Mouse (Mus musculus): Measurements from ENCODE around the gene Ptk7. TPM values are rescaled to one million over a fixed set of nuclear protein-coding genes. Genes with fewer than 3 reads are reported as not detected.

Gene Ptk7
- polyA plus RNA-seq, 1 experiment from 2014 or later = 54.0 TPM

- Histone ChIP-seq H3K27ac (ENCODE audit: low read depth) (no peak overlapping the region), H3K9ac (ENCODE audit: low read length) (no peak overlapping the region), H3K9me3 (ENCODE audit: control insufficient read depth, low read length) (no peaks in the 10 kb centered on the region), H3K27me3 (replicated peaks; ENCODE audit: control insufficient read depth, insufficient read depth, low read length) (peaks cover 7% of the 10 kb centered on the region; the same call in 1 of the 2 replicates), H3K4me3 (ENCODE audit: low read depth, low read length) (no peak overlapping the region), H3K4me2 (ENCODE audit: low read length) (no peak overlapping the region), H3K36me3 (ENCODE audit: control insufficient read depth, insufficient read depth, low read length) (no peaks in the 10 kb centered on the region), H3K4me1 (replicated peaks; ENCODE audit: control insufficient read depth, insufficient read depth, low read length) (no peaks in the 10 kb centered on the region)
- ATAC-seq (replicated peaks; ENCODE audit: low FRiP score, low TSS enrichment, low read depth) (no peak), DNase-seq (ENCODE audit: low spot score) (no peak)
- 36% methylated on average over 24 of the region's 24 CpGs for WGBS
Observed at GRCm38 (mm10) chr17:46521963-46522668, 107.2 kb downstream of the Ptk7 start.

GRCm38 (mm10) chr17:46521174-46521573 is 108.1 kb downstream of the Ptk7 start:
- Histone ChIP-seq H3K27ac (ENCODE audit: low read depth) (no peak overlapping the region), H3K4me1 (replicated peaks; ENCODE audit: control insufficient read depth, insufficient read depth, low read length) (no peaks in the 10 kb centered on the region), H3K4me3 (ENCODE audit: low read depth, low read length) (no peak overlapping the region), H3K27me3 (replicated peaks; ENCODE audit: control insufficient read depth, insufficient read depth, low read length) (peaks cover 7% of the 10 kb centered on the region; the same call in 1 of the 2 replicates), H3K36me3 (ENCODE audit: control insufficient read depth, insufficient read depth, low read length) (no peaks in the 10 kb centered on the region), H3K9ac (ENCODE audit: low read length) (peak overlapping the region; percentile 34), H3K4me2 (ENCODE audit: low read length) (peak overlapping the region; percentile 45), H3K9me3 (ENCODE audit: control insufficient read depth, low read length) (no peaks in the 10 kb centered on the region)
- ATAC-seq (replicated peaks; ENCODE audit: low FRiP score, low TSS enrichment, low read depth) (no peak), DNase-seq (ENCODE audit: low spot score) (no peak)
- WGBS = 68% methylated on average over 9 of the region's 9 CpGs

GRCm38 (mm10) chr17:46520385-46520979 is 108.8 kb downstream of the Ptk7 start:
- peaks cover 7% of the 10 kb centered on the region; the same call in 1 of the 2 replicates for H3K27me3 ChIP-seq (replicated peaks; ENCODE audit: control insufficient read depth, insufficient read depth, low read length)
- H3K4me1 ChIP-seq (replicated peaks; ENCODE audit: control insufficient read depth, insufficient read depth, low read length) = no peaks in the 10 kb centered on the region
- WGBS = 35% methylated on average over 25 of the region's 25 CpGs
- peak overlapping the region; percentile 34 for H3K9ac ChIP-seq (ENCODE audit: low read length)
- H3K4me2 ChIP-seq (ENCODE audit: low read length) = peak overlapping the region; percentile 45
- H3K4me3 ChIP-seq (ENCODE audit: low read depth, low read length) = peak overlapping the region; percentile 25
- no peak overlapping the region for H3K27ac ChIP-seq (ENCODE audit: low read depth)
- ATAC-seq (replicated peaks; ENCODE audit: low FRiP score, low TSS enrichment, low read depth) (0 out of 2 replicates have a peak, but pooled peaks have one; percentile 42), DNase-seq (ENCODE audit: low spot score) (no peak)
- H3K36me3 ChIP-seq (ENCODE audit: control insufficient read depth, insufficient read depth, low read length) = no peaks in the 10 kb centered on the region
- no peaks in the 10 kb centered on the region for H3K9me3 ChIP-seq (ENCODE audit: control insufficient read depth, low read length)

GRCm38 (mm10) chr17:46519971-46520370 is 109.3 kb downstream of the Ptk7 start:
- no peak overlapping the region for H3K27ac ChIP-seq (ENCODE audit: low read depth)

More at GRCm38 (mm10) chr17:46519971-46520370, 109.3 kb downstream of the Ptk7 start:
- no peaks in the 10 kb centered on the region for H3K4me1 ChIP-seq (replicated peaks; ENCODE audit: control insufficient read depth, insufficient read depth, low read length)
- H3K9ac ChIP-seq (ENCODE audit: low read length) = no peak overlapping the region
- peaks cover 7% of the 10 kb centered on the region; the same call in 1 of the 2 replicates for H3K27me3 ChIP-seq (replicated peaks; ENCODE audit: control insufficient read depth, insufficient read depth, low read length)
- H3K9me3 ChIP-seq (ENCODE audit: control insufficient read depth, low read length) = no peaks in the 10 kb centered on the region
- H3K4me3 ChIP-seq (ENCODE audit: low read depth, low read length) = peak overlapping the region; percentile 25
- no peaks in the 10 kb centered on the region for H3K36me3 ChIP-seq (ENCODE audit: control insufficient read depth, insufficient read depth, low read length)
- H3K4me2 ChIP-seq (ENCODE audit: low read length) = peak overlapping the region; percentile 45
- WGBS = 59% methylated on average over 10 of the region's 10 CpGs
- ATAC-seq (replicated peaks; ENCODE audit: low FRiP score, low TSS enrichment, low read depth) (0 out of 2 replicates have a peak, but pooled peaks have one; percentile 24), DNase-seq (ENCODE audit: low spot score) (no peak)

Small RNAs within 50 kb of the gene (microRNA-seq; reads per million reads assigned to microRNA genes)
- 0.34 reads per million for gene Mir6976

Other genes with a start within 250 kb of the Ptk7 start
- gene Zfp318, start 245.8 kb downstream of the Ptk7 start, polyA plus RNA-seq (2014; fragmentation: Nextera tagmentation; extraction: Ambion mirVana) = 8.5 and 14.6 TPM in 2 replicates
- 0.57 and 0.67 TPM in 2 replicates for gene Crip3, start 200.6 kb downstream of the Ptk7 start, polyA plus RNA-seq (2014; fragmentation: Nextera tagmentation; extraction: Ambion mirVana)
- gene Slc22a7, start 191.0 kb downstream of the Ptk7 start, polyA plus RNA-seq (2014; fragmentation: Nextera tagmentation; extraction: Ambion mirVana) = not detected in 2 replicates
- gene Ttbk1, start 141.8 kb downstream of the Ptk7 start, polyA plus RNA-seq (2014; fragmentation: Nextera tagmentation; extraction: Ambion mirVana) = 0.32 and 0.39 TPM in 2 replicates
- 58.4 and 64.4 TPM in 2 replicates for gene Dnph1, start 132.8 kb downstream of the Ptk7 start, polyA plus RNA-seq (2014; fragmentation: Nextera tagmentation; extraction: Ambion mirVana)
- 3.8 and 3.9 TPM in 2 replicates for gene Cul9, start 83.1 kb downstream of the Ptk7 start, polyA plus RNA-seq (2014; fragmentation: Nextera tagmentation; extraction: Ambion mirVana)
- 11.9 and 12.4 TPM in 2 replicates for gene Srf, start 73.3 kb downstream of the Ptk7 start, polyA plus RNA-seq (2014; fragmentation: Nextera tagmentation; extraction: Ambion mirVana)
- gene Klc4, start 16.5 kb upstream of the Ptk7 start, polyA plus RNA-seq (2014; fragmentation: Nextera tagmentation; extraction: Ambion mirVana) = 42.1 and 45.7 TPM in 2 replicates
- 134 and 144 TPM in 2 replicates for gene Mrpl2, start 16.7 kb upstream of the Ptk7 start, polyA plus RNA-seq (2014; fragmentation: Nextera tagmentation; extraction: Ambion mirVana)
- gene Cul7, start 20.8 kb upstream of the Ptk7 start, polyA plus RNA-seq (2014; fragmentation: Nextera tagmentation; extraction: Ambion mirVana) = 43.4 and 43.7 TPM in 2 replicates
- 49.1 and 57.7 TPM in 2 replicates for gene Rrp36, start 44.8 kb upstream of the Ptk7 start, polyA plus RNA-seq (2014; fragmentation: Nextera tagmentation; extraction: Ambion mirVana)
- gene Mea1, start 49.3 kb upstream of the Ptk7 start, polyA plus RNA-seq (2014; fragmentation: Nextera tagmentation; extraction: Ambion mirVana) = 156 and 161 TPM in 2 replicates
- 109 and 110 TPM in 2 replicates for gene Klhdc3, start 51.4 kb upstream of the Ptk7 start, polyA plus RNA-seq (2014; fragmentation: Nextera tagmentation; extraction: Ambion mirVana)
- 85.6 and 88.5 TPM in 2 replicates for gene Ppp2r5d, start 75.6 kb upstream of the Ptk7 start, polyA plus RNA-seq (2014; fragmentation: Nextera tagmentation; extraction: Ambion mirVana)
- 18.3 and 20.8 TPM in 2 replicates for gene Pex6, start 82.0 kb upstream of the Ptk7 start, polyA plus RNA-seq (2014; fragmentation: Nextera tagmentation; extraction: Ambion mirVana)
- gene Gnmt, start 99.7 kb upstream of the Ptk7 start, polyA plus RNA-seq (2014; fragmentation: Nextera tagmentation; extraction: Ambion mirVana) = 0.23 and 1.5 TPM in 2 replicates
- 69.0 and 70.4 TPM in 2 replicates for gene Cnpy3, start 122.7 kb upstream of the Ptk7 start, polyA plus RNA-seq (2014; fragmentation: Nextera tagmentation; extraction: Ambion mirVana)
- gene Ptcra, start 134.2 kb upstream of the Ptk7 start, polyA plus RNA-seq (2014; fragmentation: Nextera tagmentation; extraction: Ambion mirVana) = 0.69 and 0.74 TPM in 2 replicates
- 87.5 and 89.9 TPM in 2 replicates for gene 2310039H08Rik, start 143.1 kb upstream of the Ptk7 start, polyA plus RNA-seq (2014; fragmentation: Nextera tagmentation; extraction: Ambion mirVana)
- 133 and 150 TPM in 2 replicates for gene Rpl7l1, start 153.2 kb upstream of the Ptk7 start, polyA plus RNA-seq (2014; fragmentation: Nextera tagmentation; extraction: Ambion mirVana)
- gene Bicral, start 229.0 kb upstream of the Ptk7 start, polyA plus RNA-seq (2014; fragmentation: Nextera tagmentation; extraction: Ambion mirVana) = 5.5 and 6.6 TPM in 2 replicates

Measured in intestine, embryonic 14.5 days (tissue).